Mouse (Mus musculus) forebrain, embryonic 11.5 days (tissue): ENCODE results near the gene Il24. TPM values are rescaled to one million over a fixed set of nuclear protein-coding genes. Genes with fewer than 3 reads are reported as not detected.

Experiments used
- ATAC-seq: fragments of 200-750 bp; cut with Nextera tagmentation; replicated peaks from 2 replicates; pipeline ENCODE4 v1.8.0; 2017; ENCODE audit warnings: moderate TSS enrichment; ENCODE audit not compliant: low FRiP score
- DNase-seq: peaks from one replicate; pipeline ENCODE4 v3.0.0-alpha.2; 2017; ENCODE audit warnings: low spot score
- H3K27ac ChIP-seq: fragments of 300-500 bp; sonication (generic); 2 replicates; pipeline ENCODE4 v1.5.1; 2014; ENCODE audit warnings: low read depth, low read length
- H3K27me3 ChIP-seq: fragments of 300-500 bp; sonication (generic); 2 replicates; pipeline ENCODE4 v1.6.1; 2014; ENCODE audit warnings: mild to moderate bottlenecking, low read length, mixed read lengths; ENCODE audit not compliant: control insufficient read depth, insufficient read depth
- H3K36me3 ChIP-seq: fragments of 300-500 bp; sonication (generic); 2 replicates; pipeline ENCODE4 v1.6.1; 2014; ENCODE audit warnings: mild to moderate bottlenecking, low read length, moderate library complexity, mixed read lengths; ENCODE audit not compliant: control insufficient read depth, insufficient read depth
- H3K4me1 ChIP-seq: fragments of 300-500 bp; sonication (generic); replicated peaks from 2 replicates; pipeline ENCODE4 v1.6.1; 2014; ENCODE audit warnings: low read length, mixed read lengths; ENCODE audit not compliant: control insufficient read depth, insufficient read depth
- H3K4me2 ChIP-seq: fragments of 300-500 bp; sonication (generic); 2 replicates; pipeline ENCODE4 v1.6.1; 2014; ENCODE audit warnings: low read depth, mild to moderate bottlenecking, low read length, moderate library complexity, mixed read lengths; ENCODE audit not compliant: severe bottlenecking
- H3K4me3 ChIP-seq: fragments of 300-500 bp; sonication (generic); 2 replicates; pipeline ENCODE4 v1.5.1; 2014; ENCODE audit warnings: low read depth, low read length
- H3K9ac ChIP-seq: fragments of 300-500 bp; sonication (generic); 2 replicates; pipeline ENCODE4 v1.6.1; 2014; ENCODE audit warnings: low read length
- H3K9me3 ChIP-seq: fragments of 300-500 bp; sonication (generic); 2 replicates; pipeline ENCODE4 v1.6.1; 2016; ENCODE audit warnings: low read length, mixed read lengths; ENCODE audit not compliant: control insufficient read depth
- WGBS: fragments of 180-500 bp; shearing (Covaris S2); extraction: QIAGEN DNeasy Blood & Tissue Kit; methylation state at CpG from one replicate; pipeline ENCODE4 v1.1.7; 2014; 5-methylcytosine and 5-hydroxymethylcytosine counted together
- polyA plus RNA-seq: library from polyadenylated mRNA; unstranded; fragments of >200 nt; fragmentation: Nextera tagmentation; extraction: Ambion mirVana; gene quantifications from 2 replicates; pipeline ENCODE4 v1.2.1, GENCODE M21; 2014

Gene Il24
- polyA plus RNA-seq, 1 experiment from 2014 or later, result not detected

GRCm38 (mm10) chr1:130865541-130866221 lies 21.6 kb downstream of the Il24 start, which contains the start of gene Fcmr:
Gene Fcmr (plus strand): TSS chr1:130865669.
- WGBS, result 83% methylated on average over 7 of the region's 7 CpGs
- H3K4me2 ChIP-seq, result no peak within 1 kb of the TSS

GRCm38 (mm10) chr1:130864741-130865140 lies 22.5 kb downstream of the Il24 start:
- no peak overlapping the region for H3K4me3 ChIP-seq
- ATAC-seq (no peak), DNase-seq (no peak)
- H3K27ac ChIP-seq, result no peak overlapping the region
- WGBS, result 93% methylated on average over 5 of the region's 5 CpGs
- H3K9me3 ChIP-seq, result no peaks in the 10 kb centered on the region
- H3K27me3 ChIP-seq, result no peaks in the 10 kb centered on the region
- H3K4me2 ChIP-seq, result no peak overlapping the region
- no peaks in the 10 kb centered on the region for H3K4me1 ChIP-seq
- no peaks in the 10 kb centered on the region for H3K36me3 ChIP-seq
- H3K9ac ChIP-seq, result no peak overlapping the region

More at GRCm38 (mm10) chr1:130865541-130866221, 21.6 kb downstream of the Il24 start, which contains the start of gene Fcmr:
- no peak for ATAC-seq
- DNase-seq, result no peak
- H3K36me3 ChIP-seq, result no peaks in the 10 kb centered on the region
- H3K9me3 ChIP-seq, result no peaks in the 10 kb centered on the region
- H3K4me1 ChIP-seq, result no peaks in the 10 kb centered on the region
- H3K4me3 ChIP-seq, result no peak within 1 kb of the TSS
- H3K9ac ChIP-seq, result no peak within 1 kb of the TSS
- no peaks in the 10 kb centered on the region for H3K27me3 ChIP-seq
- no peak within 1 kb of the TSS for H3K27ac ChIP-seq

- DNase-seq (no peak), ATAC-seq (no peak)
- WGBS, result 87% methylated on average over 4 of the region's 4 CpGs
- no peak overlapping the region for H3K4me3 ChIP-seq
- no peaks in the 10 kb centered on the region for H3K36me3 ChIP-seq
- no peaks in the 10 kb centered on the region for H3K9me3 ChIP-seq
- H3K4me1 ChIP-seq, result no peaks in the 10 kb centered on the region
- no peaks in the 10 kb centered on the region for H3K27me3 ChIP-seq
- H3K27ac ChIP-seq, result no peak overlapping the region
- no peak overlapping the region for H3K4me2 ChIP-seq
- no peak overlapping the region for H3K9ac ChIP-seq
These were observed 23.0 kb downstream of the Il24 start for GRCm38 (mm10) chr1:130864238-130864637.

- no peak for ATAC-seq
- no peaks in the 10 kb centered on the region for H3K4me1 ChIP-seq
- WGBS, result 81% methylated on average over 4 of the region's 4 CpGs
These were observed 29.8 kb downstream of the Il24 start for GRCm38 (mm10) chr1:130857456-130857855.

GRCm38 (mm10) chr1:130855723-130856122 lies 31.5 kb downstream of the Il24 start:
- no peak overlapping the region for H3K4me3 ChIP-seq

More at GRCm38 (mm10) chr1:130857456-130857855, 29.8 kb downstream of the Il24 start:
- Histone ChIP-seq H3K9ac (no peak overlapping the region), H3K27me3 (no peaks in the 10 kb centered on the region), H3K27ac (no peak overlapping the region), H3K4me3 (no peak overlapping the region), H3K36me3 (no peaks in the 10 kb centered on the region), H3K9me3 (no peaks in the 10 kb centered on the region), H3K4me2 (no peak overlapping the region)
- DNase-seq, result no peak

GRCm38 (mm10) chr1:130854819-130855218 lies 32.4 kb downstream of the Il24 start:
- no peak overlapping the region for H3K27ac ChIP-seq
- ATAC-seq (no peak), DNase-seq (no peak)
- H3K36me3 ChIP-seq, result no peaks in the 10 kb centered on the region
- no peak overlapping the region for H3K9ac ChIP-seq
- H3K4me1 ChIP-seq, result no peaks in the 10 kb centered on the region
- WGBS, result 89% methylated on average over 9 of the region's 9 CpGs
- H3K4me3 ChIP-seq, result no peak overlapping the region
- no peaks in the 10 kb centered on the region for H3K27me3 ChIP-seq
- H3K4me2 ChIP-seq, result no peak overlapping the region
- H3K9me3 ChIP-seq, result no peaks in the 10 kb centered on the region

More at GRCm38 (mm10) chr1:130855723-130856122, 31.5 kb downstream of the Il24 start:
- Histone ChIP-seq H3K4me1 (no peaks in the 10 kb centered on the region), H3K9me3 (no peaks in the 10 kb centered on the region), H3K4me2 (no peak overlapping the region), H3K36me3 (no peaks in the 10 kb centered on the region), H3K27ac (no peak overlapping the region), H3K27me3 (no peaks in the 10 kb centered on the region), H3K9ac (no peak overlapping the region)
- 73% methylated on average over 2 of the region's 2 CpGs for WGBS
- ATAC-seq, result no peak
- DNase-seq, result no peak

GRCm38 (mm10) chr1:130850405-130850804 lies 36.8 kb downstream of the Il24 start:
- no peaks in the 10 kb centered on the region for H3K4me1 ChIP-seq
- no peaks in the 10 kb centered on the region for H3K36me3 ChIP-seq
- H3K4me2 ChIP-seq, result no peak overlapping the region
- H3K9ac ChIP-seq, result no peak overlapping the region
- no peaks in the 10 kb centered on the region for H3K9me3 ChIP-seq
- WGBS, result 88% methylated on average over 5 of the region's 5 CpGs
- ATAC-seq, result no peak
- H3K27me3 ChIP-seq, result no peaks in the 10 kb centered on the region
- no peak overlapping the region for H3K27ac ChIP-seq
- no peak for DNase-seq
- H3K4me3 ChIP-seq, result no peak overlapping the region

GRCm38 (mm10) chr1:130849530-130850214 lies 37.6 kb downstream of the Il24 start:
- Histone ChIP-seq H3K9ac (no peak overlapping the region), H3K4me2 (no peak overlapping the region), H3K36me3 (no peaks in the 10 kb centered on the region), H3K27me3 (no peaks in the 10 kb centered on the region), H3K4me3 (no peak overlapping the region), H3K4me1 (no peaks in the 10 kb centered on the region), H3K27ac (no peak overlapping the region), H3K9me3 (no peaks in the 10 kb centered on the region)
- 94% methylated on average over 10 of the region's 10 CpGs for WGBS
- DNase-seq, result no peak
- no peak for ATAC-seq
